Mouse (Mus musculus) kidney, postnatal 0 days (tissue): ENCODE measurements around the gene D5Ertd579e. TPM values are rescaled to one million over a fixed set of nuclear protein-coding genes. Genes with fewer than 3 reads are reported as not detected.

Source experiments
- ATAC-seq: fragments of 200-750 bp; cut with Nextera tagmentation; replicated peaks from 2 replicates; pipeline ENCODE4 v1.8.0; 2017; ENCODE audit warnings: low read depth, moderate number of reproducible peaks, moderate TSS enrichment, moderate library complexity; ENCODE audit not compliant: low FRiP score
- DNase-seq: peaks from one replicate; pipeline ENCODE4 v3.0.0-alpha.2; 2016; ENCODE audit warnings: low spot score
- H3K27ac ChIP-seq: fragments of 300-500 bp; sonication (generic); 2 replicates; pipeline ENCODE4 v1.5.1; 2014; ENCODE audit warnings: mild to moderate bottlenecking
- H3K27me3 ChIP-seq: fragments of 300-500 bp; sonication (generic); 2 replicates; pipeline ENCODE4 v1.6.1; 2014; ENCODE audit warnings: low read length, mixed read lengths; ENCODE audit not compliant: insufficient read depth
- H3K36me3 ChIP-seq: fragments of 300-500 bp; sonication (generic); 2 replicates; pipeline ENCODE4 v1.6.1; 2014; ENCODE audit warnings: low read length, mixed read lengths; ENCODE audit not compliant: insufficient read depth
- H3K4me1 ChIP-seq: fragments of 300-500 bp; sonication (generic); replicated peaks from 2 replicates; pipeline ENCODE4 v1.6.1; 2014; ENCODE audit warnings: antibody characterized with exemption, low read length, mixed read lengths; ENCODE audit not compliant: insufficient read depth
- H3K4me2 ChIP-seq: fragments of 300-500 bp; sonication (generic); 2 replicates; pipeline ENCODE4 v1.6.1; 2014; ENCODE audit warnings: mild to moderate bottlenecking, low read length, moderate library complexity, mixed read lengths
- H3K4me3 ChIP-seq: fragments of 300-500 bp; sonication (generic); replicated peaks from 2 replicates; pipeline ENCODE4 v1.5.1; 2014; ENCODE audit warnings: low read depth, low read length
- H3K9ac ChIP-seq: fragments of 300-500 bp; sonication (generic); 2 replicates; pipeline ENCODE4 v1.6.1; 2014; ENCODE audit warnings: low read depth, low read length
- H3K9me3 ChIP-seq: fragments of 300-500 bp; sonication (generic); replicated peaks from 2 replicates; pipeline ENCODE4 v1.6.1; 2016; ENCODE audit warnings: low read length, inconsistent platforms, mixed read lengths
- CTCF ChIP-seq: IDR thresholded peaks from 2 replicates; pipeline ENCODE4 v1.5.1; 2016; ENCODE audit warnings: antibody characterized with exemption, low read depth, mild to moderate bottlenecking, moderate library complexity
- WGBS: fragments of 180-500 bp; shearing (Covaris S2); extraction: QIAGEN DNeasy Blood & Tissue Kit; methylation state at CpG from one replicate; pipeline ENCODE4 v1.1.7; 2014; 5-methylcytosine and 5-hydroxymethylcytosine counted together
- polyA plus RNA-seq: library from polyadenylated mRNA; unstranded; fragments of >200 nt; fragmentation: Nextera tagmentation; extraction: Ambion mirVana; gene quantifications from 2 replicates; pipeline ENCODE4 v1.2.1, GENCODE M21; 2015

The D5Ertd579e gene
- polyA plus RNA-seq, 1 experiment from 2014 or later, result 19.9 TPM

DNA sequence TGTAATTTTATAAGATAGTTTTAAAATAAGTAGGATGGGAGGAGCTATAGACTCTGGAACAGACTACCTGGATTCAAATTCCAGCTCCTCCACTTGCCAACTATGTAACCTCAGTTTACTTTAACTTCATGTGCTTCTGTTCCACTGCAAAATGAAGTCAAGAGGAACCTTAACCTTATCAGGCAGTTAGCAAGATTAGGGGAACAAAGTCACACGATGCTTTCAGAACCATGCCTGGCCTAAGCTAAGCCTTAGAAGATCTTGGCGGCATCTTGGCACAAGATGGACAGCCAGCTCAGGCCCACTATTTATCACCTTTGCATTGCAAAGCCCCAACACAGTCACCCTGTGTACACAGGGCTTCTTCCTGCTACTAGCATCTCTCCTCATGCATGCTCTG lies 116.8 kb downstream of the D5Ertd579e start:
- Histone ChIP-seq H3K4me3 (no peak overlapping the region), H3K27me3 (no peaks in the 10 kb centered on the region), H3K27ac (no peak overlapping the region), H3K9ac (no peak overlapping the region), H3K36me3 (no peaks in the 10 kb centered on the region), H3K4me1 (peaks cover 27% of the 10 kb centered on the region), H3K4me2 (no peak overlapping the region), H3K9me3 (no peaks in the 10 kb centered on the region)
- DNase-seq (no peak), ATAC-seq (no peak)
- WGBS, result 65% methylated on average over 2 of the region's 2 CpGs
- TF ChIP-seq CTCF, result no peak

GRCm38 (mm10) chr5:36576457-36576856 lies 119.4 kb downstream of the D5Ertd579e start:
- no peak for TF ChIP-seq CTCF
- H3K9ac ChIP-seq, result no peak overlapping the region
- H3K4me2 ChIP-seq, result no peak overlapping the region
- peaks cover 2% of the 10 kb centered on the region; the same call in 1 of the 2 replicates for H3K36me3 ChIP-seq
- no peaks in the 10 kb centered on the region for H3K27me3 ChIP-seq
- ATAC-seq (no peak), DNase-seq (no peak)
- H3K4me3 ChIP-seq, result no peak overlapping the region
- 94% methylated on average over 3 of the region's 3 CpGs for WGBS
- peaks cover 28% of the 10 kb centered on the region for H3K4me1 ChIP-seq
- H3K27ac ChIP-seq, result no peak overlapping the region
- H3K9me3 ChIP-seq, result no peaks in the 10 kb centered on the region

- Histone ChIP-seq H3K27me3 (no peaks in the 10 kb centered on the region), H3K27ac (peak overlapping the region; percentile 78; the same call in 1 of the 2 replicates), H3K36me3 (peaks cover 9% of the 10 kb centered on the region; the same call in 1 of the 2 replicates), H3K9ac (no peak overlapping the region), H3K4me3 (no peak overlapping the region), H3K9me3 (no peaks in the 10 kb centered on the region), H3K4me2 (no peak overlapping the region), H3K4me1 (peaks cover 28% of the 10 kb centered on the region)
- DNase-seq (no peak), ATAC-seq (no peak)
- no peak for TF ChIP-seq CTCF
- 79% methylated on average over 1 of the region's 1 CpGs for WGBS
Measured at GRCm38 (mm10) chr5:36575745-36576144, 120.1 kb downstream of the D5Ertd579e start.

GRCm38 (mm10) chr5:36575227-36575626 lies 120.6 kb downstream of the D5Ertd579e start:
- 82% methylated on average over 3 of the region's 3 CpGs for WGBS
- Histone ChIP-seq H3K4me3 (no peak overlapping the region), H3K4me2 (no peak overlapping the region), H3K4me1 (peaks cover 27% of the 10 kb centered on the region), H3K27me3 (no peaks in the 10 kb centered on the region), H3K27ac (peak overlapping the region; percentile 78), H3K9ac (no peak overlapping the region), H3K36me3 (peaks cover 9% of the 10 kb centered on the region; the same call in 1 of the 2 replicates), H3K9me3 (no peaks in the 10 kb centered on the region)
- ATAC-seq, result 0 out of 2 replicates have a peak, but pooled peaks have one; percentile 27
- DNase-seq, result no peak
- no peak for TF ChIP-seq CTCF

DNA sequence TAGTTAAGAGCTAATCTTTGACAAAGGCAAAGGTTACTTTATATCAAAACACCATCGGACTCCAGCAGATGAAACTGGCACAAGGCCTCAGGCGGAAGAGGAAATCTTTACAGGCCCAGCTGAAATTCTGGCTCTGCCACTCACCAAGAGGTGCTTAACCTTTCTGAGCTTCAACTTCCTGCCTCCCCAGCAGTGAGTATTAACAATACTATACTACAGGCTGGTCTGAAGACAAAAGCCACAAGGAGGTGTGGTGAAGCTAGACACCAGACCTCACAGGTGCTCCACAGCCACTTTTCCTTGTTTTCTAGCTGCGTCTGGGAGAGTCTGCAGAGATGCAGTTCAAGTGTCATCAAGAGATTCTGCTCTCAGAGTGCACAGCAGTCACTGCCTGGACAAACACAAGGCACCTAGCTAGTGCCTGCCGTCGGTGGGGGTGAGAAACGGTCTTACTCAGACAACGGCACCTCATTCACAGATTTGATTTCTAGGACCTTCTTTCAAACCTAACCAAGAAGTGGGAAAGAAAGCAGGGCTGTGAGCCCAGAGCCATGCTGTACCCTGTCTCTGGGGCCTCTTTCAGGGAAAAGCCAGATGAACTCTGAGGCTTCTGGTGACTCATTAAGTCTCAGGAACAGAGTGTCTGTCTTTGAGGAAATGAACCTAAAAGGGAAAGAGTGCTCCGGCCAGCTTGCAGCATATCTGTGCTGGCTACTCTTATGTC lies 121.5 kb downstream of the D5Ertd579e start:
- Histone ChIP-seq H3K27ac (peak overlapping the region; percentile 78), H3K4me1 (peaks cover 24% of the 10 kb centered on the region), H3K4me3 (no peak overlapping the region), H3K9me3 (no peaks in the 10 kb centered on the region), H3K27me3 (no peaks in the 10 kb centered on the region), H3K36me3 (peaks cover 9% of the 10 kb centered on the region; the same call in 1 of the 2 replicates), H3K4me2 (no peak overlapping the region), H3K9ac (no peak overlapping the region)
- TF ChIP-seq CTCF, result no peak
- no peak for DNase-seq
- ATAC-seq, result no peak
- 26% methylated on average over 8 of the region's 8 CpGs for WGBS

DNA sequence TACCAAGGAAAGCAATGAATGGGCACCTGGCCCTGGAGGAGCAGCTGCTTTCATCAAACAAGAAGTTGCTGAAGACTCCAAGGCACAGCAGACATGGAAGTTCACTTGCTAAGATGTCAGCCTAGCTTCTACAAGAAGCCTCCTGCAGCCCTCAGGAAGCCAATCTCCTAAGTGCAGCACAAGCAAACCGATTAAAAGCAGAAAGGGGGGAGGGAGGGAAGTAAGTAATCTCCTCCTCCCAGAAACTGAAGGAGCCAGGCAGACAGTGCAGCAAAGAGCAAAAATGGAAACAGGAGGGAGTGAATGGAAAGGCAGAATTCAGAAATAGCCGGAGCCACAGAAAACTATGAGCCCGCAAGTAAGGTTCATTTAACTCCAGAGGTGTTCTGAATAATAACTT lies 122.5 kb downstream of the D5Ertd579e start:
- TF ChIP-seq CTCF, result no peak
- H3K27ac ChIP-seq, result peak overlapping the region; percentile 36; the same call in 1 of the 2 replicates
- H3K9ac ChIP-seq, result no peak overlapping the region
- ATAC-seq (no peak), DNase-seq (no peak)
- H3K9me3 ChIP-seq, result no peaks in the 10 kb centered on the region
- H3K4me3 ChIP-seq, result no peak overlapping the region
- no peak overlapping the region for H3K4me2 ChIP-seq
- H3K4me1 ChIP-seq, result peaks cover 21% of the 10 kb centered on the region
- no peaks in the 10 kb centered on the region for H3K27me3 ChIP-seq
- peaks cover 9% of the 10 kb centered on the region; the same call in 1 of the 2 replicates for H3K36me3 ChIP-seq
- WGBS, result 41% methylated on average over 3 of the region's 3 CpGs
